Mouse (Mus musculus): ENCODE measurements around the gene Il4. TPM values are rescaled to one million over a fixed set of nuclear protein-coding genes. Genes with fewer than 3 reads are reported as not detected.
"Not testable (repeated sequence)": the region's sequence is repeated elsewhere in the genome, so short reads cannot be mapped to it uniquely, and the experiment has no call there.

The Il4 gene
- total RNA-seq, 2 experiments from 2014 or later: not detected

DNA sequence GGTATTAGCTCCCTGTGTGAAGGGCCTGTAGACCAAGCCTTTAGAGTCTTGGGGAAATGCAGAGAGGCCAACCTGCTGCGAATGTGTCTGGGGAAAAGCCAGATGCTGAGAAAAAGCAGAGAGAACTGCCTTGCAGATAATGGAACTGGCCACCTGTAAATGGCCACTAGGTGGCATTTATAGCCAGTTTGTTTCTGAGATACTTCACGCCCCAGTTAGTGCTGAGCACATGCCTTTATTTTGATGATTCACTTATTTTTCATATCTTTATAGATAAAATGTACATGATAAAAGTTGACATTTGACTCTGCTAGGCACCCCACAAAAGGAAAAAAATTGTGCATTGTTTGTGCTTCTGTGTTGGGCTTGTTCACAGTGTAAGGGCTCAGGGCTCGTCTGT, 33.6 kb downstream of the Il4 start:
- intact Hi-C loops (cut with DNase I): no loop called here
- DNase-seq: no peak

DNA sequence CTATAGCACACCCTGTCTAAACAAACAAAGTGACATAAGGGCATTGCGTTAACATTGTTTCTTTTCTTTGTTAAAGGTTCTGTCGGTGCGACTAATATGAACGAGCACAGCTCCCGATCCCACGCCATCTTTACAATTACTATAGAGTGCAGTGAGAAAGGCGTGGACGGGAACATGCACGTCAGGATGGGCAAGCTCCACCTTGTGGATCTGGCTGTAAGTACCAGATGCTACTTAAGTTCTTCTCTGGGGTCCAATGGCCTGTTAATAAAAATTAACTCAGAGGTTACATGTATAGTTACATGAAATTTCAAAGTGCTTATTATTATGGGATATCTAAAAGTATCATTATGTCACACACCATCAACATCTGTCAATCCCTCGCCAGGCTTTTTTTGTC, 35.3 kb downstream of the Il4 start:
- Histone ChIP-seq H3K27ac (no peak overlapping the region), H3K4me3 (no peak overlapping the region)
- peak; percentile 24 for TF ChIP-seq CTCF (IDR thresholded peaks at IDR 0.05)
- DNase-seq: no peak
- intact Hi-C loops (cut with DNase I): no loop called here

More for the DNA sequence above, 33.6 kb downstream of the Il4 start:
- H3K27ac ChIP-seq: no peak overlapping the region
- no peak overlapping the region for H3K4me3 ChIP-seq
- peak; percentile 60 for TF ChIP-seq CTCF (IDR thresholded peaks at IDR 0.05)

DNA sequence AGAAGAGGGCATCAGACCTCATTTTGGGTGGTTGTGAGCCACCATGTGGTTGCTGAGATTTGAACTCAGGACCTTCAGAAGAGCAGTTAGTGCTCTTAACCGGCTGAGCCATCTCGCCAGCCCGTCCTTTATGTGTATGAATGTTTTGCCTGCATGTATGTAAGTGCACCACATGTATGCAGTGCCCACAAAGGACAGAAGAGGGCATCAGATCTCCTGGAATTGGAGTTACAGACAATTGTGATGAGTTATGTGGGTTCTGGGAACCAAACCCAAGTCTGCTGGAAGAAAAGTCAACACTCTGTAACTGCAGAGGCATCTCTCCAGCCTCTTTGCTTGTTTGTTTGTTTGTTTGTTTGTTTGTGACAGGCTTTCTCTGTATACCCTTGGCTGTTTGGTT, 37.9 kb downstream of the Il4 start:
- TF ChIP-seq CTCF (IDR thresholded peaks at IDR 0.05): peak; percentile 8; the same call in 1 of the 2 replicates
- Histone ChIP-seq H3K27ac (no peak overlapping the region), H3K4me3 (no peak overlapping the region)
- no peak for DNase-seq
- intact Hi-C loops (cut with DNase I): no loop called here

DNA sequence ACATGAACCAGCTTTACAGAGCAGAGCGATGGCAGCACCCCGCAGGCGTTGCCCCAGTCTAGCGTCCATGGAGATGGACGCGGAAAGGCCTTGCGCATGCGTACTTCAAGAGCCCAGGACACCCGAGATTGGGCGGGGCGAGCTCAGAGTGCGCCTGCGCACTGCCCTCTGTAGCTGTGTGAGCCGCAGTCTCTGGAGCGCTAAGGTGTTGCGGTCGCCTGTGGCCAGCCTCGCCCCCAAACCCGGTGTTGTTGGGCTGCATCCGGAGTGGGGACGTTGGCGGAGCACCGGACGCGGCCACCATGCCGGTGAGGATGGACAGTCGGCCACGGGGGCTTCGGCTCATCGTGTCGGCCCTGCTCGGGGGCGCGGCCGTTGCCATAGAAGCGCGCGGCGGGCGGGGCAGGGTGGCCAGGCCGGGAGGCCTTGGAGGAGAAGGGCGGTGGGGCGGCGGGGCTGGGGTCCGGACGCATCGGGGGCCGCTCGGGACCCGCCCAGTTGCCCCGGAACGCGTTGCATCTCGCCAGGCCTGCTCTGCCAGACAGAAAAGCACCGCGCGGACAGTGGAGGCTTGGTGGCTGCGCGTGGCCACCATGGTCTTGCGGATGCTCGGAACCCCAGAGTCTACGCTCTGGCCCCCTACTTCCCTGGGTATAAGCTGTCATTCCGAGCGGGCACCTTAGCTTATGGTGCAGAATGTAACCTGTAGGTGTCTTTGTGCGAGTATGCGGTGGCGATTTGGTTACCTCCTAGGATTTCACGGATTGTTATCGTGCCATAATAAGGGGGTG, 51.0 kb downstream of the Il4 start, which contains the start of gene Kif3a:
Gene Kif3a (plus strand): TSS at position 156 of the 791 bp plus-strand sequence.
- intact Hi-C loops (cut with DNase I): loop anchor here (2.0 kb wide), 1 partner anchor 97 kb away; the partner anchor contains the start of gene Gm9837
- DNase-seq: peak; percentile 96
- no peak for TF ChIP-seq CTCF (IDR thresholded peaks at IDR 0.05)
- Histone ChIP-seq H3K27ac (peak within 1 kb of the TSS; percentile 75), H3K4me3 (peak within 1 kb of the TSS; percentile 95)

DNA sequence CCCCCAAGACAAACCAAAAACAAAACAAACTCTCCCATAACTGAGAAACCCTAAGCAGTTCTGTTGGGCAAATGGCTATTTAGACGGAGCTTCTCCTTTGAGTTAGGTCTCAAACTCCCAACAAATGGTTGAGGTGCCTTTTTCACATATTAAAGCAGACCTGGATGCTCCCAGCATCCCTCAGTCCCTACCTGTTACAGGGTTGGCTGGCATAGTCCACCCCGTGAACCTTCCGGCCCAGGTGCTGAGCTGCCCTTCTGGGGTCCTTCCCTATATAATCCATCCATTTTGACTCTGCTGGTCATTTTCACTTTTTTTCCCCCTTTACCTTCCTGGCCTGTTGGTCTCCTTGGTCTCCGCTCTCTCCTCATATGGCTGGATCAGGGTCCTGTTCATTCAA, 51.8 kb downstream of the Il4 start:
- no peak for TF ChIP-seq CTCF (IDR thresholded peaks at IDR 0.05)
- H3K4me3 ChIP-seq: peak overlapping the region; percentile 95
- intact Hi-C loops (cut with DNase I): loop anchor here (2.0 kb wide), 1 partner anchor 96 kb away; the partner anchor contains the start of gene Gm9837
- no peak overlapping the region; the same call in 1 of the 2 replicates for H3K27ac ChIP-seq
- DNase-seq: no peak

DNA sequence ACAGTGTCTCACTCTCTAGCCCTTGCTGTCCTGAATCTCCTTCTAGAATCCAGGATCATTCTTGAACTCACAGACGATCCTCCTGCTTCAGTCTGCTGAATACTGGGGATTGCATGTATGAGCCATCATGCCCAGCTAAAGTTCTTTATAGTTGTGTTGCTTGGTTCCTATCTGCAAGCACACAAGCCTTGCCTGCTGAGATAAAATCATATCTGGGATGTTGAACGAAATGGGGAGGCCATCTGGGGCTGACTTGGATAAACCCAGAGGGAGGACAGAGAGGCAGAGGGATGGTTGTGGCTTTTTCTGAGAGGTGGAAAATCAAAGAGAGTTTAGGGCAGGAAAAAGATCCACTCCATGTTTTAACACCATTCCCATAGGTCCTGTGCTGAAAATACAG, 56.5 kb downstream of the Il4 start:
- H3K4me3 ChIP-seq: no peak overlapping the region
- TF ChIP-seq CTCF (IDR thresholded peaks at IDR 0.05): no peak
- DNase-seq: no peak
- intact Hi-C loops (cut with DNase I): no loop called here
- no peak overlapping the region for H3K27ac ChIP-seq

DNA sequence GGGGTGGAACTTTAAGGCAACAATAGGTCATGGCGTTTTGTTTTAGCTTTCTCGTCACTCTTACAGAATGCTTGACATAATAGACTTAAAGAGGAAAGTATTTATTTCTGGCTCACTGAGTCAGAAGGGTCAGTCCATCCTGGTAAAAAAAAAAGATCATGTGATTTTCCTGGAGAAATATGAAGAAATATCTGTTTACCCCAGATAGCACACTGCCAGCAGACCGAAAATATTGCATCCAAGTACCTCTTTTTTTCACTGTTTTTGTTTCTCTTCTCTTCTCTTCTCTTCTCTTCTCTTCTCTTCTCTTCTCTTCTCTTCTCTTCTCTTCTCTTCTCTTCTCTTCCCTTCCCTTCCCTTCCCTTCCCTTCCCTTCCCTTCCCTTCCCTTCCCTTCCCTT, 58.5 kb downstream of the Il4 start:
- DNase-seq; intact Hi-C loops (cut with DNase I); H3K27ac ChIP-seq; H3K4me3 ChIP-seq: not testable (repeated sequence)

DNA sequence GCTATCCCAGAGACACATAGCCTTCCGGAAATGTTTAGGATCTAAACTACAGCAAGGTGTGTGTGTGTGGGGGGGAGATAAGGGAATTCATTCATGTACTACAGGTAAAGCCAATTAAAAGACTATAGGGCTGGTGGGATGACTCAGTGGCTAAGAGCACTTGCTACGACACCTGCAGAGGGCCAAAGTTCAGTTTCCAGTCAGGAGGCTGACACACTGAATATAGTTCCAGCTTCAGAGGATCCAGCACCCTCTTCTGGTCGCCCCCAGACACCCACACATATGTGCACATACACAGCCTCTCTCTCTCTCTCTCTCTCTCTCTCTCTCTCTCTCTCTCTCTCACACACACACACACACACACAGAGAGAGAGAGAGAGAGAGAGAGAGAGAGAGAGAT, 60.5 kb downstream of the Il4 start:
- DNase-seq; H3K4me3 ChIP-seq; H3K27ac ChIP-seq; intact Hi-C loops (cut with DNase I): not testable (repeated sequence)

DNA sequence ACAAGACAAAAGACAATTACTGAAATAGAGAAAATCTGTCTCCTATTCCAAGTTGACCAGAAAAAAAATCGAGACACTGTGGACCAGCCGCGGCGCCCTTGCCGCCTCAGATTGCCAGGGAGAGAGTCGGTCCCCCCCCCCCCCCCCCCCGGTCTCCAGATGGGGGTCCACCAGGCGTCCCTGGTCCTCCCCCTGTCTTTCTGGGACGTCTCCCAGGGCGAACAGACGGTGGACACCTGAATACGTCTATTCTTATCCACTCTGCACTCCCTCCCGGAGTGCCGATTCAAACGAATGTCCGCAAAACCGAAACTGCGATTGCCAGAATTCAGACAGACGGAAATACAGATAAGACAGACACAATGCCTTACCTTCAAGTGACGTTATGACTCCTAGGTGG, 61.9 kb downstream of the Il4 start:
- intact Hi-C loops (cut with DNase I); H3K4me3 ChIP-seq; DNase-seq; H3K27ac ChIP-seq: not testable (repeated sequence)

Other genes with a start within 250 kb of the Il4 start
- gene Leap2, start 195.5 kb downstream of the Il4 start, total RNA-seq (2021): not detected
- gene Uqcrq, start 187.8 kb downstream of the Il4 start, total RNA-seq (2021): 1,000 to 10,000 TPM; 1,156 to 1,696 TPM
- gene Gdf9, start 187.6 kb downstream of the Il4 start, total RNA-seq (2021): under 1 TPM; 0.26 to 0.61 TPM
- gene Gm10447, start 161.6 kb downstream of the Il4 start, total RNA-seq (2021): not detected
- gene Shroom1, start 161.5 kb downstream of the Il4 start, total RNA-seq (2021): under 1 TPM; 0.36 to 0.54 TPM
- gene Gm9837, start 148.2 kb downstream of the Il4 start, total RNA-seq (2021): not detected
- not detected for gene Gm9945, start 138.5 kb downstream of the Il4 start, total RNA-seq (2021)
- gene Sowaha, start 138.4 kb downstream of the Il4 start, total RNA-seq (2021): under 1 TPM; 0.06 to 0.15 TPM
- 10 to 100 TPM in 1 of 2 experiments, 1 to 10 TPM in 1; 9.5 to 14.0 TPM for gene Sept8, start 99.4 kb downstream of the Il4 start, total RNA-seq (2021)
- gene Kif3a, start 51.3 kb downstream of the Il4 start, total RNA-seq (2021): 1 to 10 TPM; 4.6 to 6.3 TPM
- not detected for gene Il13, start 16.0 kb upstream of the Il4 start, total RNA-seq (2021)
- 1 to 10 TPM; 4.1 to 5.2 TPM for gene Rad50, start 88.7 kb upstream of the Il4 start, total RNA-seq (2021)
- not detected for gene Il5, start 102.1 kb upstream of the Il4 start, total RNA-seq (2021)
- gene Irf1, start 151.3 kb upstream of the Il4 start, total RNA-seq (2021): 1 to 10 TPM; 6.2 to 7.0 TPM
- gene Gm17334, start 154.5 kb upstream of the Il4 start, total RNA-seq (2021): under 1 TPM; 0.28 to 0.53 TPM
- gene Gm12216, start 240.6 kb upstream of the Il4 start, total RNA-seq (2021): 1 to 10 TPM in 1 of 2 experiments, under 1 TPM in 1; 0.87 to 1.4 TPM